Mouse (Mus musculus): ENCODE measurements at regions not wholly inside any gene's neighbourhood (a gene's known extent, or its start where the extent isn't known, plus 50 kb on each side); places are given as distances from the start of the nearest gene placed in this dataset.

DNA sequence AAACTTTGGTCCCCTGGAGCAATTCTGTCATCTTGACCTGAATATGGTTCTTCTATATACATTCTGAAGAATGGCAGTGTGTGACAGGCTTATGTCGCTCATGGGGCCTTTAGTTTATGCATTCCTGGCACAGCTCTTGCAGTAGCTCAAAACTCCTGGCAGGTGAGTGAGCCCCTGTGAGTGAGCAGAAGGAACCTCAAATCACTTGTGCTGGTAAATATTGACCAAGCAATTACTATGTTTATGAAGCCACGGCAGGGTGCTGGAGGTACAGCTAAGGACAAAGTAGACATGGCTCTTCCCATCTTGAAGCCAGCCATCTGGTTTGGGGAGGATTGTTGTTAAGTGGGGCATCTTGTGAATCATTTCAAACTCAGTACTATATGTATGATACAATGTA lies 79.1 kb upstream of the Klf9 start:
- Histone ChIP-seq H3K4me1 (peaks cover 11% of the 10 kb centered on the region), H3K36me3 (replicated peaks; ENCODE audit: low read length) (no peaks in the 10 kb centered on the region), H3K9me3 (no peaks in the 10 kb centered on the region), H3K4me3 (replicated peaks) (no peak overlapping the region), H3K27me3 (replicated peaks) (peaks cover 16% of the 10 kb centered on the region)
- no peak for TF ChIP-seq GATA1 (IDR thresholded peaks at IDR 0.05; ENCODE audit: borderline replicate concordance, low read length)
- TF ChIP-seq FLI1 (IDR thresholded peaks at IDR 0.05; ENCODE audit: low read length) = no peak

DNA sequence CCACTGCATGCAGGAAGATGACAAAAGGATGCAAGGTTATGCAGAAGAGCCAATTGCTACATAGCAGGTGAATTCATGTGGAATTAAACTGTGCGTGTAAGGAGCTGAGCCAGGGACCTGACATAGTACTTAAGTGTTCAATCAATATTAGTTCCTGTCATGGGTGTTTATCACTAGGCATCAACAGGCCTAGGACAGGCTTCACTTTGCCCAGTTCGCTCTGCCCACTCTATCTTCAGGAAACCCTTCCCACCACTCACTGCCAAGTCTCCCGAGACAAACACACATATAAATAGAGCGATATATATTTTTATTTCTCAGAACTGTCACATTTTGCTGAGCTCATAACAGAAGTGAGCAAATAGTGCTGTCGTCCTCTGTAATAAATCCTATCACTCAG lies 78.2 kb upstream of the Klf9 start:
- Histone ChIP-seq H3K36me3 (replicated peaks; ENCODE audit: low read length) (no peaks in the 10 kb centered on the region), H3K4me1 (peaks cover 2% of the 10 kb centered on the region)
- TF ChIP-seq FLI1 (IDR thresholded peaks at IDR 0.05; ENCODE audit: low read length) = no peak
- no peak for TF ChIP-seq GATA1 (IDR thresholded peaks at IDR 0.05; ENCODE audit: borderline replicate concordance, low read length)

DNA sequence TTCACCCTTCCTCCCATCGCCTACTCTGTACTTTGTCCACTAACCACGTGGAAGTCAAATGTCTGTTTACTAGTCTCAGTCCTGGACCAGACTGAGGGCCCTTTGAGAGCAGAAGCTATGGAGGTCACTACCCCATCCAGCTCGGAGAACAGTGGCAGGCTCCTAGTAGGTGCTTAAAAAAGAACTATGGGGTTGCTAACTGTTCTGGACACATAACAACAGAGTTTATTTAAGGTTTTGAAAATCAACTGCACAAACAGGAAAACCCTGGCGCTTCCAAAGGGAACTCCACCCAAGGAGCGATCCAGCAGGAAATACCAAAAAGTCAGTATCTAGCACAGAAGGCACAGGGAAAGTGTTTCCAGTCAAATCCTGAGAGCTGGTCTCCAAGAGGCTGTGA lies 75.5 kb upstream of the Klf9 start:
- Histone ChIP-seq H3K27me3 (replicated peaks) (peaks cover 3% of the 10 kb centered on the region), H3K36me3 (replicated peaks; ENCODE audit: low read length) (no peaks in the 10 kb centered on the region), H3K4me3 (replicated peaks) (no peak overlapping the region), H3K4me1 (no peaks in the 10 kb centered on the region), H3K9me3 (no peaks in the 10 kb centered on the region)
- TF ChIP-seq GATA1 (IDR thresholded peaks at IDR 0.05; ENCODE audit: borderline replicate concordance, low read length) = no peak
- TF ChIP-seq FLI1 (IDR thresholded peaks at IDR 0.05; ENCODE audit: low read length) = no peak

More for the DNA sequence above, 78.2 kb upstream of the Klf9 start:
- no peaks in the 10 kb centered on the region for H3K9me3 ChIP-seq
- H3K27me3 ChIP-seq (replicated peaks) = peaks cover 13% of the 10 kb centered on the region
- H3K4me3 ChIP-seq (replicated peaks) = no peak overlapping the region

DNA sequence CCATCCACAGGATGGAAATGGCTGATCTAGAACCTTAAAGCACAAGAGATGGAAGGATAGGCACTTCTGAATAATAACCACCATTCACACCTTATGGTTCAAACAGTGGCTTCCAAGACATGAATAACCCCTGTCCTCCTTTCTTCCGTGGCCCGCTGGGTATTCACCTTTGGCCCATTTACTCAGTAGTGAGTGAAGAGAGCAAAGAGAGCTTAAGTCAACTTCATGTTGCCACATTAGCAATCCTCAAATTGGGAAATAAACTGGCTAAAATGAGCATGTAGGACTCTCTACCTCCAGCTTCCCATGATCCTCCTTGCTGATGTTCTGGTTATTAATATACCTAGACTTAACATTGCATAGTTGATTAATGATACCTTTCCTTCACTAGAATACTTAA lies 74.3 kb upstream of the Klf9 start:
- Histone ChIP-seq H3K4me1 (no peaks in the 10 kb centered on the region), H3K9me3 (no peaks in the 10 kb centered on the region), H3K4me3 (replicated peaks) (no peak overlapping the region), H3K27me3 (replicated peaks) (peaks cover 5% of the 10 kb centered on the region), H3K36me3 (replicated peaks; ENCODE audit: low read length) (no peaks in the 10 kb centered on the region)
- TF ChIP-seq FLI1 (IDR thresholded peaks at IDR 0.05; ENCODE audit: low read length) = no peak

GRCm38 (mm10) chr19:23068600-23068999 lies 72.4 kb upstream of the Klf9 start:
- no peak for TF ChIP-seq FLI1 (IDR thresholded peaks at IDR 0.05; ENCODE audit: low read length)
- TF ChIP-seq GATA1 (IDR thresholded peaks at IDR 0.05; ENCODE audit: borderline replicate concordance, low read length) = no peak
- no peaks in the 10 kb centered on the region for H3K9me3 ChIP-seq
- no peak overlapping the region for H3K4me3 ChIP-seq (replicated peaks)
- H3K4me1 ChIP-seq = no peaks in the 10 kb centered on the region
- peaks cover 5% of the 10 kb centered on the region for H3K27me3 ChIP-seq (replicated peaks)
- H3K36me3 ChIP-seq (replicated peaks; ENCODE audit: low read length) = no peaks in the 10 kb centered on the region

DNA sequence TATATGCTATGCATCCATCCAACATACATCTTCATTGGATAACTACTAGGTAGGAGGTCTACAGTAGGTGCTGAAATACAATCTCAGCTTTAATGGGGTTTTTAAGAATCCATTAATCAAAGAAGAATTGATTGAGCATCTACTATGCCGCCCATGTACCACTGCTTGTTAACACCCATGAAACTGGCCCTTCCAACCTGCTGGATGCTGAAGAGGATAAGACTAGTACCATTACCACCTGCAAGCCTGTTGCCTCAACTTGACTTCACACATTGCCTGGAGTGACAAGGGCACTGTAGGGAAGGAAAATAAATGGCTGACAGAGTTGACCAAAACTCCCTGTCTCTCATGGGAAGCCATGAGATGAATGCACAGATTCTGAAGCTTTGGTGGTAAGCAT lies 71.4 kb upstream of the Klf9 start:
- H3K4me1 ChIP-seq = no peaks in the 10 kb centered on the region
- no peaks in the 10 kb centered on the region for H3K9me3 ChIP-seq
- TF ChIP-seq GATA1 (IDR thresholded peaks at IDR 0.05; ENCODE audit: borderline replicate concordance, low read length) (no peak), FLI1 (IDR thresholded peaks at IDR 0.05; ENCODE audit: low read length) (no peak)
- peaks cover 5% of the 10 kb centered on the region for H3K27me3 ChIP-seq (replicated peaks)
- H3K4me3 ChIP-seq (replicated peaks) = no peak overlapping the region
- H3K36me3 ChIP-seq (replicated peaks; ENCODE audit: low read length) = no peaks in the 10 kb centered on the region

DNA sequence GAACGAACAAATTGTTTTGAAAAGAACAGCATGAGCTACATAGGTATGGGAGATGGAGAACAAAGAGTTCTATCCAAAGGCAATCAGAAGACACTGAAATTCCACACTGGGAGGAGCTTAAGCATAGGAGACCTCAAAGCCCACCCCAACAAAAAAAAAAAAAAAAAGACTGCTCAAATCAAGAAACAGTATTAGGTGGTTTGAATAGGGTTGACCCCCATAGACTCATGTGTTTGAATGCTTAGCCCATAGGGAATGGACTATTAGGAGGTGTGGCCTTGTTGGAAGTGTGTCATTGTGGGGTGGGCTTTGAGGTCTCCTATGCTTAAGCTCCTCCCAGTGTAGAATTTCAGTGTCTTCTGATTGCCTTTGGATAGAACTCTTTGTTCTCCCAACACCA lies 70.0 kb upstream of the Klf9 start:
- Histone ChIP-seq H3K36me3 (replicated peaks; ENCODE audit: low read length) (no peaks in the 10 kb centered on the region), H3K4me3 (replicated peaks) (no peak overlapping the region)

GRCm38 (mm10) chr19:23074602-23075570 lies 66.1 kb upstream of the Klf9 start:
- Histone ChIP-seq H3K4me3 (replicated peaks) (no peak overlapping the region), H3K36me3 (replicated peaks; ENCODE audit: low read length) (no peaks in the 10 kb centered on the region), H3K4me1 (no peaks in the 10 kb centered on the region), H3K27me3 (replicated peaks) (peaks cover 2% of the 10 kb centered on the region), H3K9me3 (no peaks in the 10 kb centered on the region)
- no peak for TF ChIP-seq FLI1 (IDR thresholded peaks at IDR 0.05; ENCODE audit: low read length)
- no peak for TF ChIP-seq GATA1 (IDR thresholded peaks at IDR 0.05; ENCODE audit: borderline replicate concordance, low read length)

More for the DNA sequence above, 70.0 kb upstream of the Klf9 start:
- no peak for TF ChIP-seq FLI1 (IDR thresholded peaks at IDR 0.05; ENCODE audit: low read length)
- no peak for TF ChIP-seq GATA1 (IDR thresholded peaks at IDR 0.05; ENCODE audit: borderline replicate concordance, low read length)
- Histone ChIP-seq H3K9me3 (no peaks in the 10 kb centered on the region), H3K27me3 (replicated peaks) (peaks cover 5% of the 10 kb centered on the region), H3K4me1 (no peaks in the 10 kb centered on the region)

GRCm38 (mm10) chr19:23075790-23076189 lies 65.2 kb upstream of the Klf9 start:
- Histone ChIP-seq H3K9me3 (no peaks in the 10 kb centered on the region), H3K36me3 (replicated peaks; ENCODE audit: low read length) (no peaks in the 10 kb centered on the region), H3K4me3 (replicated peaks) (no peak overlapping the region), H3K4me1 (no peaks in the 10 kb centered on the region), H3K27me3 (replicated peaks) (peaks cover 2% of the 10 kb centered on the region)
- TF ChIP-seq GATA1 (IDR thresholded peaks at IDR 0.05; ENCODE audit: borderline replicate concordance, low read length) (no peak), FLI1 (IDR thresholded peaks at IDR 0.05; ENCODE audit: low read length) (no peak)

GRCm38 (mm10) chr19:23085173-23085660 lies 55.8 kb upstream of the Klf9 start:
- Histone ChIP-seq H3K4me1 (no peaks in the 10 kb centered on the region), H3K36me3 (replicated peaks; ENCODE audit: low read length) (no peaks in the 10 kb centered on the region), H3K4me3 (replicated peaks) (no peak overlapping the region), H3K9me3 (no peaks in the 10 kb centered on the region), H3K27me3 (replicated peaks) (no peaks in the 10 kb centered on the region)
- TF ChIP-seq GATA1 (IDR thresholded peaks at IDR 0.05; ENCODE audit: borderline replicate concordance, low read length) (no peak), FLI1 (IDR thresholded peaks at IDR 0.05; ENCODE audit: low read length) (no peak)

Measured in megakaryocyte, embryonic 14.5 days (primary cell).